Mouse (Mus musculus) kidney, postnatal 36 days (tissue): ENCODE measurements at regions not wholly inside any gene's neighbourhood (a gene's known extent, or its start where the extent isn't known, plus 50 kb on each side); places are given as distances from the start of the nearest gene placed in this dataset.
A peak's percentile ranks its signal among the peaks of the same experiment; 100 is the strongest.

ENCODE experiments used
- DNase-seq, 2 experiments: peaks; one replicate each; pipeline ENCODE4 v3.0.0; 2021 to 2022; ENCODE audit warnings: mixed read lengths in 2 of 2

GRCm38 (mm10) chr7:37908618-37909130, 114.7 kb downstream of the Uri1 start:
- DNase-seq, result no peak

GRCm38 (mm10) chr7:37893885-37894284, 120.4 kb upstream of the Zfp536 start:
- DNase-seq, result peak in 1 of 2 experiments; percentile 39

- no peak for DNase-seq
Observed at GRCm38 (mm10) chr7:37874382-37874781, 100.9 kb upstream of the Zfp536 start.

GRCm38 (mm10) chr7:37870956-37871355, 97.5 kb upstream of the Zfp536 start:
- DNase-seq, result no peak

- DNase-seq, result no peak
Observed at GRCm38 (mm10) chr7:37866468-37866867, 93.0 kb upstream of the Zfp536 start.

- no peak for DNase-seq
Observed at GRCm38 (mm10) chr7:37851471-37851870, 78.0 kb upstream of the Zfp536 start.

- DNase-seq, result no peak
Observed at GRCm38 (mm10) chr7:37845201-37845600, 71.8 kb upstream of the Zfp536 start.

- no peak for DNase-seq
Observed at GRCm38 (mm10) chr7:37842000-37842513, 68.6 kb upstream of the Zfp536 start.

- DNase-seq, result no peak
Observed at GRCm38 (mm10) chr7:37841549-37841948, 68.1 kb upstream of the Zfp536 start.

- DNase-seq, result no peak
Observed at GRCm38 (mm10) chr7:37837883-37838282, 64.4 kb upstream of the Zfp536 start.

- no peak for DNase-seq
Observed at GRCm38 (mm10) chr7:37837372-37837771, 63.9 kb upstream of the Zfp536 start.

- no peak for DNase-seq
Observed at GRCm38 (mm10) chr7:37833420-37833819, 60.0 kb upstream of the Zfp536 start.

- DNase-seq, result no peak
Observed at GRCm38 (mm10) chr7:37832322-37832721, 58.9 kb upstream of the Zfp536 start.

GRCm38 (mm10) chr7:37825766-37826165, 52.3 kb upstream of the Zfp536 start:
- DNase-seq, result no peak
